Mouse (Mus musculus) heart, embryonic 12.5 days (tissue): ENCODE results near the gene Klhdc8a. TPM values are rescaled to one million over a fixed set of nuclear protein-coding genes. Genes with fewer than 3 reads are reported as not detected.

Experiments used
- ATAC-seq: fragments of 200-750 bp; cut with Nextera tagmentation; 2 replicates; pipeline ENCODE4 v1.8.0; 2017; ENCODE audit warnings: moderate TSS enrichment, moderate library complexity; ENCODE audit not compliant: insufficient number of reproducible peaks, low FRiP score
- H3K27ac ChIP-seq: fragments of 300-500 bp; sonication (generic); 2 replicates; pipeline ENCODE4 v1.5.1; 2016; ENCODE audit warnings: mild to moderate bottlenecking, moderate library complexity; ENCODE audit not compliant: poor library complexity, severe bottlenecking
- H3K27me3 ChIP-seq: fragments of 300-500 bp; sonication (generic); replicated peaks from 2 replicates; pipeline ENCODE4 v1.6.1; 2016; ENCODE audit warnings: mild to moderate bottlenecking, moderate library complexity
- H3K36me3 ChIP-seq: fragments of 300-500 bp; sonication (generic); 2 replicates; pipeline ENCODE4 v1.6.1; 2016; ENCODE audit warnings: mild to moderate bottlenecking, moderate library complexity
- H3K4me1 ChIP-seq: fragments of 300-500 bp; sonication (generic); replicated peaks from 2 replicates; pipeline ENCODE4 v1.6.1; 2016; ENCODE audit warnings: mild to moderate bottlenecking
- H3K4me2 ChIP-seq: fragments of 300-500 bp; sonication (generic); 2 replicates; pipeline ENCODE4 v1.6.1; 2016; ENCODE audit warnings: mild to moderate bottlenecking, moderate library complexity
- H3K4me3 ChIP-seq: fragments of 300-500 bp; sonication (generic); 2 replicates; pipeline ENCODE4 v1.5.1; 2016; ENCODE audit warnings: mild to moderate bottlenecking
- H3K9ac ChIP-seq: fragments of 300-500 bp; sonication (generic); 2 replicates; pipeline ENCODE4 v1.6.1; 2016; ENCODE audit warnings: mild to moderate bottlenecking, moderate library complexity
- H3K9me3 ChIP-seq: fragments of 300-500 bp; sonication (generic); replicated peaks from 2 replicates; pipeline ENCODE4 v1.6.1; 2016; ENCODE audit warnings: mild to moderate bottlenecking, moderate library complexity
- WGBS: fragments of 180-500 bp; shearing (Covaris S2); methylation state at CpG from one replicate; pipeline ENCODE4 v1.1.7; 2016; 5-methylcytosine and 5-hydroxymethylcytosine counted together
- polyA plus RNA-seq: library from polyadenylated mRNA; unstranded; fragments of >200 nt; fragmentation: Nextera tagmentation; extraction: Ambion mirVana; gene quantifications from 2 replicates; pipeline ENCODE4 v1.2.1, GENCODE M21; 2016

The Klhdc8a gene
- polyA plus RNA-seq, 1 experiment from 2014 or later, result 0.55 TPM

GRCm38 (mm10) chr1:132317894-132318863, 19.8 kb downstream of the Klhdc8a start:
- H3K4me1 ChIP-seq, result peaks cover 47% of the 10 kb centered on the region
- no peak overlapping the region for H3K27ac ChIP-seq
- H3K36me3 ChIP-seq, result no peaks in the 10 kb centered on the region
- 46% methylated on average over 8 of the region's 8 CpGs for WGBS
- no peak for ATAC-seq
- H3K27me3 ChIP-seq, result peaks cover 17% of the 10 kb centered on the region
- H3K9me3 ChIP-seq, result no peaks in the 10 kb centered on the region
- no peak overlapping the region for H3K4me3 ChIP-seq
- H3K9ac ChIP-seq, result 0 out of 2 replicates have a peak overlapping the region, but pooled peaks have one; percentile 29
- no peak overlapping the region for H3K4me2 ChIP-seq

- Histone ChIP-seq H3K4me1 (peaks cover 49% of the 10 kb centered on the region), H3K4me2 (no peak overlapping the region)
Observed at GRCm38 (mm10) chr1:132319242-132319641, 20.8 kb downstream of the Klhdc8a start.

GRCm38 (mm10) chr1:132321821-132322580, 23.6 kb downstream of the Klhdc8a start:
- no peak overlapping the region for H3K4me3 ChIP-seq
- WGBS, result 54% methylated on average over 7 of the region's 7 CpGs
- H3K9ac ChIP-seq, result no peak overlapping the region
- peaks cover 48% of the 10 kb centered on the region for H3K4me1 ChIP-seq
- H3K27ac ChIP-seq, result no peak overlapping the region
- peaks cover 6% of the 10 kb centered on the region; the same call in 1 of the 2 replicates for H3K27me3 ChIP-seq
- no peak overlapping the region for H3K4me2 ChIP-seq
- no peaks in the 10 kb centered on the region for H3K36me3 ChIP-seq
- no peak for ATAC-seq
- H3K9me3 ChIP-seq, result no peaks in the 10 kb centered on the region

More at GRCm38 (mm10) chr1:132319242-132319641, 20.8 kb downstream of the Klhdc8a start:
- Histone ChIP-seq H3K27ac (no peak overlapping the region), H3K36me3 (no peaks in the 10 kb centered on the region), H3K9me3 (no peaks in the 10 kb centered on the region), H3K27me3 (peaks cover 12% of the 10 kb centered on the region), H3K9ac (no peak overlapping the region), H3K4me3 (no peak overlapping the region)
- WGBS, result 47% methylated on average over 5 of the region's 5 CpGs
- ATAC-seq, result no peak

GRCm38 (mm10) chr1:132322711-132323542, 24.5 kb downstream of the Klhdc8a start:
- 40% methylated on average over 13 of the region's 13 CpGs for WGBS
- Histone ChIP-seq H3K27me3 (no peaks in the 10 kb centered on the region), H3K9ac (no peak overlapping the region), H3K9me3 (no peaks in the 10 kb centered on the region), H3K4me1 (peaks cover 47% of the 10 kb centered on the region), H3K36me3 (no peaks in the 10 kb centered on the region), H3K4me3 (no peak overlapping the region), H3K4me2 (no peak overlapping the region), H3K27ac (no peak overlapping the region)
- ATAC-seq, result no peak

- ATAC-seq, result no peak
- no peaks in the 10 kb centered on the region for H3K9me3 ChIP-seq
- no peak overlapping the region for H3K4me2 ChIP-seq
- 69% methylated on average over 9 of the region's 9 CpGs for WGBS
- H3K4me1 ChIP-seq, result peaks cover 30% of the 10 kb centered on the region
- peaks cover 10% of the 10 kb centered on the region; the same call in 1 of the 2 replicates for H3K36me3 ChIP-seq
- no peak overlapping the region for H3K9ac ChIP-seq
- no peaks in the 10 kb centered on the region for H3K27me3 ChIP-seq
- no peak overlapping the region for H3K27ac ChIP-seq
- no peak overlapping the region for H3K4me3 ChIP-seq
Observed at GRCm38 (mm10) chr1:132326777-132327176, 28.4 kb downstream of the Klhdc8a start.

GRCm38 (mm10) chr1:132327477-132327876, 29.1 kb downstream of the Klhdc8a start:
- WGBS, result 50% methylated on average over 17 of the region's 17 CpGs
- H3K27ac ChIP-seq, result no peak overlapping the region
- H3K9ac ChIP-seq, result no peak overlapping the region
- peak overlapping the region; percentile 18; the same call in 1 of the 2 replicates for H3K4me2 ChIP-seq
- H3K4me3 ChIP-seq, result no peak overlapping the region
- H3K4me1 ChIP-seq, result peaks cover 25% of the 10 kb centered on the region
- H3K36me3 ChIP-seq, result peaks cover 14% of the 10 kb centered on the region; the same call in 1 of the 2 replicates
- H3K27me3 ChIP-seq, result no peaks in the 10 kb centered on the region
- H3K9me3 ChIP-seq, result no peaks in the 10 kb centered on the region
- no peak for ATAC-seq

GRCm38 (mm10) chr1:132328565-132328964, 30.1 kb downstream of the Klhdc8a start:
- WGBS, result 85% methylated on average over 3 of the region's 3 CpGs

GRCm38 (mm10) chr1:132329656-132330055, 31.2 kb downstream of the Klhdc8a start:
- H3K9me3 ChIP-seq, result no peaks in the 10 kb centered on the region
- WGBS, result 61% methylated on average over 7 of the region's 7 CpGs
- H3K27ac ChIP-seq, result no peak overlapping the region
- H3K4me2 ChIP-seq, result no peak overlapping the region
- H3K36me3 ChIP-seq, result peaks cover 14% of the 10 kb centered on the region; the same call in 1 of the 2 replicates
- no peak overlapping the region for H3K4me3 ChIP-seq
- peaks cover 32% of the 10 kb centered on the region for H3K4me1 ChIP-seq
- no peak overlapping the region for H3K9ac ChIP-seq
- no peaks in the 10 kb centered on the region for H3K27me3 ChIP-seq
- no peak for ATAC-seq

More at GRCm38 (mm10) chr1:132328565-132328964, 30.1 kb downstream of the Klhdc8a start:
- Histone ChIP-seq H3K27me3 (no peaks in the 10 kb centered on the region), H3K27ac (no peak overlapping the region), H3K4me3 (no peak overlapping the region), H3K36me3 (peaks cover 14% of the 10 kb centered on the region; the same call in 1 of the 2 replicates), H3K4me2 (no peak overlapping the region), H3K9me3 (no peaks in the 10 kb centered on the region), H3K4me1 (peaks cover 21% of the 10 kb centered on the region), H3K9ac (no peak overlapping the region)
- ATAC-seq, result no peak

GRCm38 (mm10) chr1:132330397-132330796, 32.0 kb downstream of the Klhdc8a start:
- Histone ChIP-seq H3K4me3 (no peak overlapping the region), H3K9me3 (no peaks in the 10 kb centered on the region), H3K9ac (no peak overlapping the region), H3K27me3 (no peaks in the 10 kb centered on the region), H3K4me2 (no peak overlapping the region), H3K27ac (no peak overlapping the region), H3K36me3 (peaks cover 14% of the 10 kb centered on the region; the same call in 1 of the 2 replicates), H3K4me1 (peaks cover 39% of the 10 kb centered on the region)
- WGBS, result 86% methylated on average over 15 of the region's 15 CpGs
- ATAC-seq, result no peak

GRCm38 (mm10) chr1:132331283-132331682, 32.9 kb downstream of the Klhdc8a start:
- Histone ChIP-seq H3K27ac (no peak overlapping the region), H3K9me3 (no peaks in the 10 kb centered on the region), H3K36me3 (peaks cover 14% of the 10 kb centered on the region; the same call in 1 of the 2 replicates), H3K27me3 (no peaks in the 10 kb centered on the region), H3K9ac (no peak overlapping the region), H3K4me2 (no peak overlapping the region), H3K4me1 (peaks cover 45% of the 10 kb centered on the region), H3K4me3 (no peak overlapping the region)
- no peak for ATAC-seq
- 82% methylated on average over 17 of the region's 17 CpGs for WGBS
